Mouse (Mus musculus): ENCODE data around the gene Dpp8. TPM values are rescaled to one million over a fixed set of nuclear protein-coding genes. Genes with fewer than 3 reads are reported as not detected.
A peak's percentile ranks its signal among the peaks of the same experiment; 100 is the strongest.
"Not testable (repeated sequence)": the region's sequence is repeated elsewhere in the genome, so short reads cannot be mapped to it uniquely, and the experiment has no call there.

The Dpp8 gene
- total and polyA plus RNA-seq, 2 experiments from 2014 or later: 28.1 to 86.9 TPM

- H3K9ac ChIP-seq (replicated peaks; ENCODE audit: low read length, poor library complexity, severe bottlenecking): no peak overlapping the region
- no peak overlapping the region for H3K4me3 ChIP-seq (ENCODE audit: low read depth, low read length)
- H3K4me1 ChIP-seq (ENCODE audit: insufficient read depth, low read length): no peaks in the 10 kb centered on the region
- TF ChIP-seq CTCF (IDR thresholded peaks at IDR 0.05): no peak
- ATAC-seq (ENCODE audit: low FRiP score): no peak
- WGBS: 79% methylated on average over 7 of the region's 7 CpGs
- H3K27me3 ChIP-seq (ENCODE audit: insufficient read depth, low read length): no peaks in the 10 kb centered on the region
- H3K36me3 ChIP-seq (ENCODE audit: insufficient read depth, low read length): no peaks in the 10 kb centered on the region
- no peak overlapping the region for H3K27ac ChIP-seq (ENCODE audit: low read depth, low read length)
- no peak for DNase-seq (ENCODE audit: low spot score)
- no peak overlapping the region for H3K4me2 ChIP-seq (ENCODE audit: low read depth, low read length, poor library complexity, severe bottlenecking)
- no peaks in the 10 kb centered on the region for H3K9me3 ChIP-seq (ENCODE audit: low read length)
Observed at GRCm38 (mm10) chr9:65027241-65027640, 5.0 kb upstream of the Dpp8 start.

GRCm38 (mm10) chr9:65028313-65028712, 3.9 kb upstream of the Dpp8 start:
- DNase-seq (ENCODE audit: low spot score) (no peak), ATAC-seq (ENCODE audit: low FRiP score) (no peak)
- TF ChIP-seq CTCF (IDR thresholded peaks at IDR 0.05): no peak
- no peak overlapping the region for H3K4me2 ChIP-seq (ENCODE audit: low read depth, low read length, poor library complexity, severe bottlenecking)
- no peak overlapping the region for H3K4me3 ChIP-seq (ENCODE audit: low read depth, low read length)
- peaks cover 4% of the 10 kb centered on the region; the same call in 1 of the 2 replicates for H3K4me1 ChIP-seq (ENCODE audit: insufficient read depth, low read length)
- H3K27me3 ChIP-seq (ENCODE audit: insufficient read depth, low read length): no peaks in the 10 kb centered on the region
- no peak overlapping the region for H3K9ac ChIP-seq (replicated peaks; ENCODE audit: low read length, poor library complexity, severe bottlenecking)
- no peaks in the 10 kb centered on the region for H3K9me3 ChIP-seq (ENCODE audit: low read length)
- H3K27ac ChIP-seq (ENCODE audit: low read depth, low read length): no peak overlapping the region
- H3K36me3 ChIP-seq (ENCODE audit: insufficient read depth, low read length): no peaks in the 10 kb centered on the region
- 93% methylated on average over 5 of the region's 5 CpGs for WGBS

DNA sequence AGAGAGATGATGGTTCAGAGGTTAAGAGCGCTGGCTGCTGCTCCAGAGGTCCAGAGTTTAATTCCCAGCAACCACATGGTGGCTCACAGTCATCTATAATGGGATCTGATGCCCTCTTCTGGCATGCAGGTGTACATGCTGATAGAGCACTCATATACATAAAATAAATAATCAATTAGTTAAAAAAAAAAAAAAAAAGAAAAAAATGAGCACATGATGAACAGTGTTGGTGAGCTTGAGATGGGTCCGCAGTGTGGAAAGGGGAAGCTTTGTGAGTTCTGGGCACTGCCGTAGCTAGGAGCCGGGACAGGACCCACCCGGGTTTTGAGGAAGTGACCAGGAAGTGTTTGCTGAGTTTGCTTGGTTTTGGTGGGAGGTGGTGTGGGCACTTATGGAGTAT, 859 bp upstream of the Dpp8 start:
- not testable (repeated sequence) for ATAC-seq (ENCODE audit: low FRiP score); H3K9ac ChIP-seq (replicated peaks; ENCODE audit: low read length, poor library complexity, severe bottlenecking); H3K4me3 ChIP-seq (ENCODE audit: low read depth, low read length); H3K36me3 ChIP-seq (ENCODE audit: insufficient read depth, low read length); H3K27ac ChIP-seq (ENCODE audit: low read depth, low read length); H3K9me3 ChIP-seq (ENCODE audit: low read length); DNase-seq (ENCODE audit: low spot score); H3K4me1 ChIP-seq (ENCODE audit: insufficient read depth, low read length); H3K27me3 ChIP-seq (ENCODE audit: insufficient read depth, low read length); H3K4me2 ChIP-seq (ENCODE audit: low read depth, low read length, poor library complexity, severe bottlenecking)
- TF ChIP-seq CTCF (IDR thresholded peaks at IDR 0.05): peak; percentile 36
- 75% methylated on average over 5 of the region's 5 CpGs for WGBS

GRCm38 (mm10) chr9:65031894-65032268, 333 bp upstream of the Dpp8 start:
- 34% methylated on average over 4 of the region's 4 CpGs for WGBS
- ATAC-seq (ENCODE audit: low FRiP score): no peak

DNA sequence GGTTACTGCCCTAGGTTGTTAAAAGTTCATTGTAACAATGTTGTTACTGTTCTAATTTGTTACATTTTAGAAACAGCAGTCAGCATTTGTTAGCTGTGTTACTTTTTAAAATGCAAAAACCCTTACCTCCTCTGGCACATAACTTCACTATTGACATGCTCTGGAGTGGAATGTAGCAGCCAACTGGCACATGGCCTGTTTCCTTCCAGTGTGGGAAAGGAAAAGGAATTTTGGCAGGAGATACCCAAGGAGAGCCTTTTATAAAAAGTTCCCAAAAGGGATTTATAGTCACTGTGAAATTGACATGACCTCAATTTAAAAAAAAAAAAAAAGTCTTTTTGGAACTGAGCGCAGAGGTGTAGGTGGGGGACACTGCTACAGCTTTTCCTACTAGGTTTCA, 4.2 kb downstream of the Dpp8 start:
- H3K4me1 ChIP-seq (ENCODE audit: insufficient read depth, low read length): peaks cover 7% of the 10 kb centered on the region; the same call in 1 of the 2 replicates
- no peak overlapping the region for H3K9ac ChIP-seq (replicated peaks; ENCODE audit: low read length, poor library complexity, severe bottlenecking)
- H3K9me3 ChIP-seq (ENCODE audit: low read length): no peaks in the 10 kb centered on the region
- no peak for TF ChIP-seq CTCF (IDR thresholded peaks at IDR 0.05)
- H3K4me3 ChIP-seq (ENCODE audit: low read depth, low read length): no peak overlapping the region
- ATAC-seq (ENCODE audit: low FRiP score) (no peak), DNase-seq (ENCODE audit: low spot score) (peak; percentile 29)
- WGBS: 76% methylated on average over 1 of the region's 1 CpGs
- no peak overlapping the region for H3K27ac ChIP-seq (ENCODE audit: low read depth, low read length)
- peaks cover 20% of the 10 kb centered on the region for H3K36me3 ChIP-seq (ENCODE audit: insufficient read depth, low read length)
- H3K4me2 ChIP-seq (ENCODE audit: low read depth, low read length, poor library complexity, severe bottlenecking): no peak overlapping the region
- no peaks in the 10 kb centered on the region for H3K27me3 ChIP-seq (ENCODE audit: insufficient read depth, low read length)

More at GRCm38 (mm10) chr9:65031894-65032268, 333 bp upstream of the Dpp8 start:
- Histone ChIP-seq H3K27me3 (ENCODE audit: insufficient read depth, low read length) (no peaks in the 10 kb centered on the region), H3K4me3 (ENCODE audit: low read depth, low read length) (peak overlapping the region; percentile 94; the same call in 1 of the 2 replicates), H3K27ac (ENCODE audit: low read depth, low read length) (no peak overlapping the region), H3K9ac (replicated peaks; ENCODE audit: low read length, poor library complexity, severe bottlenecking) (no peak overlapping the region), H3K9me3 (ENCODE audit: low read length) (no peaks in the 10 kb centered on the region), H3K36me3 (ENCODE audit: insufficient read depth, low read length) (no peaks in the 10 kb centered on the region; the same call in 1 of the 2 replicates), H3K4me1 (ENCODE audit: insufficient read depth, low read length) (peaks cover 7% of the 10 kb centered on the region; the same call in 1 of the 2 replicates), H3K4me2 (ENCODE audit: low read depth, low read length, poor library complexity, severe bottlenecking) (no peak overlapping the region)
- no peak for DNase-seq (ENCODE audit: low spot score)
- TF ChIP-seq CTCF (IDR thresholded peaks at IDR 0.05): no peak

- Histone ChIP-seq H3K9me3 (ENCODE audit: low read length) (no peaks in the 10 kb centered on the region), H3K27me3 (ENCODE audit: insufficient read depth, low read length) (no peaks in the 10 kb centered on the region), H3K4me2 (ENCODE audit: low read depth, low read length, poor library complexity, severe bottlenecking) (no peak overlapping the region), H3K9ac (replicated peaks; ENCODE audit: low read length, poor library complexity, severe bottlenecking) (no peak overlapping the region), H3K27ac (ENCODE audit: low read depth, low read length) (no peak overlapping the region), H3K36me3 (ENCODE audit: insufficient read depth, low read length) (peaks cover 21% of the 10 kb centered on the region), H3K4me1 (ENCODE audit: insufficient read depth, low read length) (peaks cover 7% of the 10 kb centered on the region; the same call in 1 of the 2 replicates), H3K4me3 (ENCODE audit: low read depth, low read length) (no peak overlapping the region)
- TF ChIP-seq CTCF (IDR thresholded peaks at IDR 0.05): no peak
- ATAC-seq (ENCODE audit: low FRiP score): no peak
- 72% methylated on average over 8 of the region's 8 CpGs for WGBS
- DNase-seq (ENCODE audit: low spot score): no peak
Observed at GRCm38 (mm10) chr9:65036861-65037260, 4.6 kb downstream of the Dpp8 start.
